Mouse (Mus musculus): ENCODE results near the gene Ap5s1.

The Ap5s1 gene

GRCm38 (mm10) chr2:131254329-131254713 lies 47.4 kb downstream of the Ap5s1 start:
- in situ Hi-C loops (cut with MboI; ENCODE audit: low pct_unique_long_range_greater_than_20kb in 1 of 2, low sequenced_read_pairs in 2 of 2, unreplicated experiment in 1 of 2): loop anchor here in 1 of 2 experiments (10.0 kb wide), 1 partner anchor 160 kb away; no protein-coding TSS in a partner anchor

- in situ Hi-C loops (cut with MboI; ENCODE audit: low pct_unique_long_range_greater_than_20kb in 1 of 2, low sequenced_read_pairs in 2 of 2, unreplicated experiment in 1 of 2): loop anchor here in 1 of 2 experiments (10.0 kb wide), 1 partner anchor 161 kb away; no protein-coding TSS in a partner anchor
These were observed 48.9 kb downstream of the Ap5s1 start for GRCm38 (mm10) chr2:131255738-131256137.

GRCm38 (mm10) chr2:131258693-131259092 lies 51.8 kb downstream of the Ap5s1 start:
- in situ Hi-C loops (cut with MboI; ENCODE audit: low pct_unique_long_range_greater_than_20kb in 1 of 2, low sequenced_read_pairs in 2 of 2, unreplicated experiment in 1 of 2): loop anchor here in 1 of 2 experiments (10.0 kb wide), 1 partner anchor 164 kb away; no protein-coding TSS in a partner anchor

- in situ Hi-C loops (cut with MboI; ENCODE audit: low pct_unique_long_range_greater_than_20kb in 1 of 2, low sequenced_read_pairs in 2 of 2, unreplicated experiment in 1 of 2): no loop called here
These were observed 53.8 kb downstream of the Ap5s1 start for GRCm38 (mm10) chr2:131260544-131261307.

GRCm38 (mm10) chr2:131261481-131262212 lies 54.8 kb downstream of the Ap5s1 start:
- in situ Hi-C loops (cut with MboI; ENCODE audit: low pct_unique_long_range_greater_than_20kb in 1 of 2, low sequenced_read_pairs in 2 of 2, unreplicated experiment in 1 of 2): no loop called here

DNA sequence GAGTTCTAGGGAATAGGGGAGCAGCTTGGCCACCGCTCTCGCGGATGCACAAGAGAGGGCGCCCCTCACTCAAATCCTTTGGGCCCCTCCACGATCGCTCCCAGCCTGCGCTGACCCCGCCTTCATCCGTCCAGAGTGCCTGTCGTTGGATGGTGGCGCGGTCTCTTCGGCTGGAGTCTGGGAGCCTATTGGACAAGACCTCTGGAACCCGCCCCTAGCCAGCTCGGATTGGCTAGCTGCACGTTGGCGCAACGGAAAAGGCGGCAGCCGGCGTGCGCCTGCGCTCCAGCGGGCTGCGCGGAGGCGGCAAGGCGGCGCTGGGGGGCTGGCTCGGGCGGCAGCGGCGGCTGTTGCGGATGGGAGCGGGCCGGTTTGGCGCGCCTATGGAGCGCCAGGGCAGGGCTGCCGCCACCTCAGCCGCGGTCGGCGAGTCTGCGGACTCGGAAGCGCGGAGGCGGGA lies 55.4 kb downstream of the Ap5s1 start, which contains the start of gene Pank2:
Gene Pank2, plus strand, starts transcription at position 283 of the 460 bp plus-strand sequence.
- in situ Hi-C loops (cut with MboI; ENCODE audit: low pct_unique_long_range_greater_than_20kb in 1 of 2, low sequenced_read_pairs in 2 of 2, unreplicated experiment in 1 of 2): no loop called here

Measured in mouse embryonic stem cell (cell line).